Mouse (Mus musculus) embryonic fibroblast, embryonic 13.5 days (primary cell): Measurements from ENCODE around the gene Slc8a2. TPM values are rescaled to one million over a fixed set of nuclear protein-coding genes. Genes with fewer than 3 reads are reported as not detected.
A peak's percentile ranks its signal among the peaks of the same experiment; 100 is the strongest.

Source experiments
- H3K27ac ChIP-seq: 2 replicates; pipeline ENCODE4 v1.5.1; 2012; ENCODE audit warnings: low read length, control low read depth, inconsistent platforms; ENCODE audit not compliant: insufficient read depth
- H3K4me1 ChIP-seq: 2 replicates; pipeline ENCODE4 v1.6.1; 2011; ENCODE audit warnings: low read length; ENCODE audit not compliant: control insufficient read depth, insufficient read depth
- H3K4me3 ChIP-seq: 2 replicates; pipeline ENCODE4 v1.5.1; 2011; ENCODE audit warnings: mild to moderate bottlenecking, control low read depth, low read length; ENCODE audit not compliant: insufficient read depth
- CTCF ChIP-seq: IDR thresholded peaks from 2 replicates; pipeline ENCODE4 v1.5.1; 2011; ENCODE audit warnings: mild to moderate bottlenecking, control low read depth, low read length, moderate library complexity, borderline replicate concordance; ENCODE audit not compliant: insufficient read depth
- POLR2A ChIP-seq: IDR thresholded peaks from 2 replicates; pipeline ENCODE4 v1.6.1; 2011; ENCODE audit warnings: low read depth, mild to moderate bottlenecking, control low read depth, low read length, moderate library complexity
- polyA plus RNA-seq: library from polyadenylated mRNA; stranded (reverse); fragments of >200 nt; gene quantifications from 2 replicates; pipeline ENCODE4 v1.2.4, GENCODE M21; 2011; ENCODE audit warnings: low read depth; ENCODE audit not compliant: missing spikeins, insufficient read length

The Slc8a2 gene
- polyA plus RNA-seq, 1 experiment = 0.35 TPM

DNA sequence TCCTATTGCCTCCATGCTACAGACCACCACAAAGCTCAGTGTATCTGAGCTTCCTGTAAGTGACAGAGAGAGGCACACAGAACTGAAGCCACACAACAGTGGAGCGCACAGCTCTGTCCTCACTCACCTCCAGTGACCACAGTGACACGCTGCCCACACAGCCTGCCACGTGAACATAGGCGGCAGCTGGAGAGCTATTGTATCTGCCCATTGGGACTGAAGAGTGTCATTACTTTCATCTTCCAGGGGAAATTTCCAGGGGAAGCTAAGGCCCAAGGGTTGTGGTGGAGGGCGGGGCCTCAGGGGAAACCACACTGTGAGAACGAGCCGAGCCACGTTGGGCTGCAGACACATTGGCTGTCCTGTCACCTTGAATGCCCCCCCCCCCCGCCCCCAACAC lies 75.2 kb downstream of the Slc8a2 start:
- peaks cover 18% of the 10 kb centered on the region for H3K4me1 ChIP-seq
- TF ChIP-seq POLR2A = no peak
- TF ChIP-seq CTCF = no peak
- H3K27ac ChIP-seq = no peak overlapping the region
- no peak overlapping the region for H3K4me3 ChIP-seq

DNA sequence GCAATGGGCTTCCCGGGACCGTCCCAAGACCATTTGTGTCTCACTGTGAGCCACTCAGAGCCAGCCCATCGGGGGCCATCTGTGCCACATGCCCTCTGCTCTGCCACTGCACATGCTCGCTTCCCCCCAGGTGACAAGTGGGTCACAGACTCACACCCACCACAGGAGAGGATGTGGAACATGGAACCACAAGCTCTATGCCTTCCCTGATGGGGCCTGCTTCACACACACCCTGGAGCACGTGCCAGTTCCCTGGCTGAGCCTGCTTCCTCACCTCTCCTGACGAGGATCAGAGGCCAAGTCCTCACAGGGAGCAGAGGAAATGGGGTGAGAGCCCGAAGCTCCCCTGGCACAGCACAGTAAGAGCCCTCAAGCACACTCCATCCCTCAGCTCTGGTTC lies 77.5 kb downstream of the Slc8a2 start:
- Histone ChIP-seq H3K4me1 (peaks cover 21% of the 10 kb centered on the region), H3K4me3 (no peak overlapping the region), H3K27ac (peak overlapping the region; percentile 68)
- TF ChIP-seq POLR2A = no peak
- no peak for TF ChIP-seq CTCF

DNA sequence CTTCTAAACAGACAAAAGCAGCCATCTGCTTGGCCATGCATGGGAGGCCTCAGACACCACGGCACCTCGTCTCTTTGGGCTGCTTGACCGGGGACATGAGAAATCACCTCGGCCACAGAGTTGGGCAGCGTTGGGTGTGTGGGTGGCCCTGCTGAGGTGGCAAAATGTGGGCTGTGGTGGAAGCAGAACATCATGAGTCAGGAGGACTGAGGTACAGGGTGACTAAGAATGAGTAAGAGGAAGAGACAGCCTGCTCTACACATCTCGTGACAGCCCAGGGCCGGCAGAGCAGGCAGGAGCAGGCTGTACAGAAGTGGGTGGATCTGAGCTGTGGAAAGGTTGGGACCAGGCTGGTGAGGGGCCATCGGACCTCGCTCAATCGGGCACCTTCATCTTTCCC lies 77.9 kb downstream of the Slc8a2 start:
- H3K4me3 ChIP-seq = no peak overlapping the region
- H3K4me1 ChIP-seq = peaks cover 21% of the 10 kb centered on the region
- H3K27ac ChIP-seq = peak overlapping the region; percentile 85
- no peak; the same call in 1 of the 2 replicates for TF ChIP-seq POLR2A
- TF ChIP-seq CTCF = no peak

DNA sequence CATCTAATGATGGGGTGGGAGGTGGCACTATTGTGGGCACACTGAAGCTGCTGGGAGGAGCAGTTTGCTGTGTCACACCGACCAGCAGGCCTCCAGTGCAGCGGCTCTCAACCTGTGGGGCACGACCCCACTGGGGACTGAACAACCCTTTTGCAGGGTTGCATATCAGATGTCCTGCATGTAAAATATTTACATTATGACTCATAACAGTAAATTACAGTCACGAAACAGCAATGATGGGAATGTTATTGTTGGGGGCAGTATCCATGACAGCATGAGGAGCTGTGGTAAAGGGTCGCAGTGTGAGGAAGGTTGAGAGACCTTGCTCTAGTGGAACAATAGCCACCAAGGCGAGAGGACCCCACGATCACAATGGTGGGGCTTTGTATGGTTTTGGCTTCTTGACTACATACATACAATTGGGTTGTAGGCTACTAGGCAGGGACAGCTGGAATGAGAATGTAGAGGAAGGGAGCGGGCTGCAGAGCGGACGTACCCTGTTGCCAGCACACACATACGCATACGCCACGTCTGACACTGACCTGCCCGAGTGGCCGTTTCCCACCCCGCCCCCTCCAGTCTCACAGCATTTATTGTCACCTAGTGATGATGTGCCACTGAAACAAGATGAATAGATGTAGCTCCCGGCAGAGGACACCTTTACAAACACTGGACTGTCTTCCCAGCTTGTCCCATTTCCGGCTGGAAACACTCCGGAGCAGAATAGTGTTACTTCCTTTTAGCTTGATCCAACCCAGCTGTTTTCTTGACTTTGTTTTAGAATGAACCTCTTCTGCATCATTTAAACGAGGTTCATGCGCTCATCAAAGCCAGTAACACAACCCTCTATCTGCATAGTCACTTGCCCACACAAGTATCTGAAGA lies 79.4 kb downstream of the Slc8a2 start:
- Histone ChIP-seq H3K4me3 (no peak overlapping the region), H3K27ac (peak overlapping the region; percentile 85), H3K4me1 (peaks cover 21% of the 10 kb centered on the region)
- TF ChIP-seq POLR2A = no peak
- no peak for TF ChIP-seq CTCF

Other genes starting within 250 kb of the Slc8a2 start
- gene Crx, start 249.9 kb upstream of the Slc8a2 start, polyA plus RNA-seq = not detected in 2 replicates
- not detected in 2 replicates for gene Crxos, start 247.2 kb upstream of the Slc8a2 start, polyA plus RNA-seq
- 382 and 390 TPM in 2 replicates for gene Selenow, start 207.4 kb upstream of the Slc8a2 start, polyA plus RNA-seq
- 87.7 and 98.1 TPM in 2 replicates for gene Nop53, start 183.8 kb upstream of the Slc8a2 start, polyA plus RNA-seq
- gene Ehd2, start 162.3 kb upstream of the Slc8a2 start, polyA plus RNA-seq = 136 and 191 TPM in 2 replicates
- gene Bicra, start 81.9 kb upstream of the Slc8a2 start, polyA plus RNA-seq = 10.8 and 12.1 TPM in 2 replicates
- gene Zfp541, start 68.0 kb upstream of the Slc8a2 start, polyA plus RNA-seq = not detected in 2 replicates
- gene Napa, start 31.4 kb upstream of the Slc8a2 start, polyA plus RNA-seq = 150 and 185 TPM in 2 replicates
- gene Kptn, start 9.9 kb upstream of the Slc8a2 start, polyA plus RNA-seq = 13.9 TPM in 2 replicates
- gene Meis3, start 45.3 kb downstream of the Slc8a2 start, polyA plus RNA-seq = 22.4 and 23.8 TPM in 2 replicates
- gene Dhx34, start 92.2 kb downstream of the Slc8a2 start, polyA plus RNA-seq = 6.6 and 8.4 TPM in 2 replicates
- gene C5ar2, start 114.3 kb downstream of the Slc8a2 start, polyA plus RNA-seq = 0.19 TPM in 1 of 2 replicates, not detected in the other
- 0.60 and 5.3 TPM in 2 replicates for gene C5ar1, start 129.7 kb downstream of the Slc8a2 start, polyA plus RNA-seq
- gene Inafm1, start 143.8 kb downstream of the Slc8a2 start, polyA plus RNA-seq = 11.1 and 11.6 TPM in 2 replicates
- gene Ccdc9, start 157.0 kb downstream of the Slc8a2 start, polyA plus RNA-seq = 66.0 and 70.9 TPM in 2 replicates
- 15.8 and 19.9 TPM in 2 replicates for gene Bbc3, start 178.6 kb downstream of the Slc8a2 start, polyA plus RNA-seq